Mouse (Mus musculus) cerebellum, adult 11-12 months (tissue): Measurements from ENCODE around the gene Pdpk1.

Experiments
- DNase-seq: peaks from one replicate; pipeline ENCODE4 v3.0.0; 2022

Pdpk1 gene

GRCm38 (mm10) chr17:24030551-24030950 is 120.2 kb downstream of the Pdpk1 start:
- no peak for DNase-seq

- no peak for DNase-seq
Observed at GRCm38 (mm10) chr17:24029477-24029876, 121.2 kb downstream of the Pdpk1 start.
